Mouse (Mus musculus): ENCODE measurements at regions not wholly inside any gene's neighbourhood (a gene's known extent, or its start where the extent isn't known, plus 50 kb on each side); places are given as distances from the start of the nearest gene placed in this dataset.

DNA sequence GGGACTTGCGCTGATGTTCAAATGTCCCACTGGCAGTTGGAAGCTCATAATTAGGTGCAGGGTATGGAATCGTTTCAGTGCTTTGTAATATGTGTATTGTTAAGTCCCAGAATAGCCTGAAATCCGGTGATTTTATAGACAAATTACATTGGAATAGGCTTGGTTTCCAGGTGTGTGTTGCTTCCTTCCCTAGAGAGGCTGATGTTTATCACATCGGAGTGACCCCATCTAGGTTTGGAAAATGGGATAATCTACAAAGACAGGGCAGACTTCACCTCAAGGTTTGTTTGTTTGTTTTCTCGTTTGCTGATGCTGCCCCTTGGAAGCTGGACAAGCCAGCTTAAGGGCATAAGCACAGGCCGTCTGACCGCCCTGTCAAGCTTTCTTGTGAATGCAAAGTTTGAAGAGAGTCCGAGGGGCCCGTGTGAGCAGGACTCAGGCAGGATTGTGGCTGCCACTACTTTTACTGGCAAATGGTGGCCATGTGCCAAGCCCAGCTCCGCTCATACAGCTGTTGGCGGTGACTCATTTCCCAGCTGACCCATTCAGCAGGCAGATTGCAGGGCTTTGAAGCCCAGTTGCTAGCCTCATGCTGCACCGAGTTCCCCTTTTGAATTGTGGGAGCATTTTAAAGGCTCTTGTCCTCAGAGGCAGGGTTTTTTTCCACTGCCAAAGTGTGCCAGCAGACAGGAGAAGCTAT, 200.6 kb upstream of the Tgfbr2 start:
- peak; percentile 56 for TF ChIP-seq POLR2A (IDR thresholded peaks at IDR 0.05; ENCODE audit: low read depth, low read length)
- TF ChIP-seq MAX (IDR thresholded peaks at IDR 0.05; ENCODE audit: low read length) = peak; percentile 90
- no peak for TF ChIP-seq E2F4 (IDR thresholded peaks at IDR 0.05; ENCODE audit: insufficient replicate concordance, low read depth, low read length)
- no peak for TF ChIP-seq CTCF (conservative IDR thresholded peaks at IDR 0.05 in 1 of 2, IDR thresholded peaks at IDR 0.05 in 1 of 2; ENCODE audit: low read depth in 2 of 2, low read length in 2 of 2)
- TF ChIP-seq BHLHE40 (IDR thresholded peaks at IDR 0.05; ENCODE audit: low read depth, low read length) = peak; percentile 92
- TF ChIP-seq NRF1 (IDR thresholded peaks at IDR 0.05; ENCODE audit: low read depth, low read length) = peak; percentile 42; the same call in 1 of the 2 replicates
- TF ChIP-seq EP300 (IDR thresholded peaks at IDR 0.05; ENCODE audit: low read length) = peak; percentile 86
- TF ChIP-seq CHD1 (IDR thresholded peaks at IDR 0.05; ENCODE audit: low read depth, low read length) = 0 out of 2 replicates have a peak, but pooled peaks have one; percentile 63
- 0 out of 2 replicates have a peak, but pooled peaks have one; percentile 34 for TF ChIP-seq ELF1 (IDR thresholded peaks at IDR 0.05; ENCODE audit: low read depth, low read length)
- no peak for TF ChIP-seq ZNF384 (IDR thresholded peaks at IDR 0.05; ENCODE audit: low read depth, low read length)
